Mouse (Mus musculus) liver, adult 2 months (tissue): Measurements from ENCODE around the gene Sdhaf1. TPM values are rescaled to one million over a fixed set of nuclear protein-coding genes. Genes with fewer than 3 reads are reported as not detected.
A peak's percentile ranks its signal among the peaks of the same experiment; 100 is the strongest.

Experiments used
- DNase-seq: peaks from one replicate; pipeline ENCODE4 v3.0.0-alpha.2; 2011; ENCODE audit warnings: low read depth, low spot score; ENCODE audit errors: extremely low read depth
- H3K27ac ChIP-seq: fragments of 200-500 bp; replicated peaks from 2 replicates; pipeline ENCODE4 v1.5.1; 2012; ENCODE audit warnings: low read depth, mild to moderate bottlenecking, control low read depth, inconsistent platforms, low read length; ENCODE audit not compliant: insufficient read depth
- H3K27me3 ChIP-seq: fragments of 200-500 bp; 2 replicates; pipeline ENCODE4 v1.6.1; 2012; ENCODE audit warnings: mild to moderate bottlenecking, moderate library complexity, low read length, inconsistent platforms; ENCODE audit not compliant: control insufficient read depth, insufficient read depth
- H3K36me3 ChIP-seq: fragments of 200-500 bp; 2 replicates; pipeline ENCODE4 v1.6.1; 2012; ENCODE audit warnings: low read length, inconsistent platforms; ENCODE audit not compliant: control insufficient read depth, insufficient read depth
- H3K4me1 ChIP-seq: fragments of 200-500 bp; 2 replicates; pipeline ENCODE4 v1.6.1; 2011; ENCODE audit warnings: low read length; ENCODE audit not compliant: control insufficient read depth, insufficient read depth
- H3K4me3 ChIP-seq: fragments of 200-500 bp; 2 replicates; pipeline ENCODE4 v1.5.1; 2011; ENCODE audit warnings: low read depth, mild to moderate bottlenecking, control low read depth, low read length, moderate library complexity; ENCODE audit not compliant: insufficient read depth
- H3K79me2 ChIP-seq: fragments of 200-500 bp; 2 replicates; pipeline ENCODE4 v1.6.1; 2012; ENCODE audit warnings: inconsistent platforms, mild to moderate bottlenecking, low read length, moderate library complexity; ENCODE audit not compliant: control insufficient read depth, insufficient read depth
- H3K9ac ChIP-seq: fragments of 200-500 bp; 2 replicates; pipeline ENCODE4 v1.6.1; 2012; ENCODE audit warnings: low read depth, mild to moderate bottlenecking, control low read depth, inconsistent platforms, low read length
- CTCF ChIP-seq: fragments of 200-500 bp; IDR thresholded peaks from 2 replicates; pipeline ENCODE4 v1.5.1; 2011; ENCODE audit warnings: low read depth, low read length, control low read depth
- POLR2A ChIP-seq: fragments of 200-500 bp; IDR thresholded peaks from 2 replicates; pipeline ENCODE4 v1.6.1; 2011; ENCODE audit warnings: low read length, control low read depth; ENCODE audit not compliant: insufficient read depth; ENCODE audit errors: extremely low read depth
- WGBS: fragments of 180-500 bp; shearing (Covaris S2); methylation state at CpG from one replicate; pipeline ENCODE4 v1.1.7; 2018; 5-methylcytosine and 5-hydroxymethylcytosine counted together
- polyA plus RNA-seq: library from polyadenylated mRNA; depleted of rRNA; stranded (reverse); fragments of >200 nt; gene quantifications from 2 replicates; pipeline ENCODE4 v1.2.3, GENCODE M21; 2012; rRNA removed
- total RNA-seq: library from RNA; depleted of rRNA; stranded (reverse); fragments of >200 nt; gene quantifications from 2 replicates; pipeline ENCODE4 v1.2.3, GENCODE M21; 2014; rRNA removed

Gene Sdhaf1
- 4.0 and 4.4 TPM in 2 replicates for total RNA-seq
- 15.8 and 16.2 TPM in 2 replicates for polyA plus RNA-seq

DNA sequence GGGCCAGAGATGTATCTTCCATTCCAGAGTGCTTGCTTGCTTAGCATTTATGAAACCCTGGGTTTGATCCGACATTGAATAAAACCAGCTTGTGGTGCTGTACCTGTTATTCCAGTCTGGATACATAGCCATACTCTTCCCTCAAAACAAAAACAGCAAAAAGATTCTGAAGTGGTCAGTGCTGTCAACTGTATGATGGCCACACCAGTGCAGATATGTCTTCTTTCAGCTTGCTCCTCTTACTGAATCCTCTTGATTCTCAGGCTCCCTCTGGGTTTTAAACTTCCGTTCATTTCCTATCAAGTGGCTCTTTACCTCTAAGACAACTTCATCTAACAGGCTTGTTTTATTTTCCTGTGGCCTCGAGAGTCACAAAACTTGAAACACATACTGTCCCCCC is at the start of gene Sdhaf1:
Gene Sdhaf1, minus strand, starts transcription at position 101 of the 400 bp plus-strand sequence.
- Histone ChIP-seq H3K27ac (peak within 1 kb of the TSS; percentile 72), H3K27me3 (no peaks in the 10 kb centered on the region), H3K4me1 (peaks cover 14% of the 10 kb centered on the region), H3K9ac (peak within 1 kb of the TSS; percentile 54; the same call in 1 of the 2 replicates), H3K79me2 (no peaks in the 10 kb centered on the region), H3K36me3 (no peaks in the 10 kb centered on the region), H3K4me3 (no peak within 1 kb of the TSS)
- no peak for DNase-seq
- TF ChIP-seq CTCF = no peak
- TF ChIP-seq POLR2A = no peak
- 83% methylated on average over 3 of the region's 3 CpGs for WGBS

DNA sequence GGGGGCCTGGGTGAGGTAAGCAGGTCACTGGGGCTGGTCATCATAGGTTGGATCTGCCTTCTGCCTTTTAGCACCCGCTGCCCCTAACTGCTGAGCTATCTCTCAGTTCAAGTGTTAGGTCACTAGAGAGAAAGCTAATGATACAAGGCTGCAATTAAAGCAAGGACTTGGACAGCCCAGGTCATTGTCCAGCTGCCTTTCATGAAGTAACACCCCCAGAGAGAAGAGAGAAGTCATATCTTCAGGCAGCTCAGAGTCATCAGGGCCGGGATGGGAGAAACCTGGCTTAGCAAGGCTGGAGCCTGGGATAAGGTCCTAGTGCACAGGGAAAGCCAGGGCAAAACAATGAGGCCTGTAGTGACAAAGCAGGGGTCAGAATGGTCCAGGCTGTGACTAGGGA is 43.8 kb upstream of the Sdhaf1 start:
- Histone ChIP-seq H3K27me3 (no peaks in the 10 kb centered on the region), H3K4me3 (no peak overlapping the region), H3K4me1 (no peaks in the 10 kb centered on the region; the same call in 1 of the 2 replicates), H3K79me2 (no peaks in the 10 kb centered on the region), H3K27ac (no peak overlapping the region), H3K36me3 (no peaks in the 10 kb centered on the region), H3K9ac (no peak overlapping the region)
- TF ChIP-seq POLR2A (no peak), CTCF (no peak)
- DNase-seq = no peak
- 67% methylated on average over 2 of the region's 2 CpGs for WGBS

- Histone ChIP-seq H3K79me2 (no peaks in the 10 kb centered on the region), H3K4me3 (peak overlapping the region; percentile 76), H3K36me3 (no peaks in the 10 kb centered on the region), H3K27me3 (no peaks in the 10 kb centered on the region), H3K4me1 (peaks cover 18% of the 10 kb centered on the region), H3K9ac (no peak overlapping the region), H3K27ac (no peak overlapping the region)
- no peak for DNase-seq
- TF ChIP-seq CTCF (no peak), POLR2A (no peak)
- 72% methylated on average over 6 of the region's 6 CpGs for WGBS
Observed at GRCm38 (mm10) chr7:30363344-30363738, 39.6 kb upstream of the Sdhaf1 start.

DNA sequence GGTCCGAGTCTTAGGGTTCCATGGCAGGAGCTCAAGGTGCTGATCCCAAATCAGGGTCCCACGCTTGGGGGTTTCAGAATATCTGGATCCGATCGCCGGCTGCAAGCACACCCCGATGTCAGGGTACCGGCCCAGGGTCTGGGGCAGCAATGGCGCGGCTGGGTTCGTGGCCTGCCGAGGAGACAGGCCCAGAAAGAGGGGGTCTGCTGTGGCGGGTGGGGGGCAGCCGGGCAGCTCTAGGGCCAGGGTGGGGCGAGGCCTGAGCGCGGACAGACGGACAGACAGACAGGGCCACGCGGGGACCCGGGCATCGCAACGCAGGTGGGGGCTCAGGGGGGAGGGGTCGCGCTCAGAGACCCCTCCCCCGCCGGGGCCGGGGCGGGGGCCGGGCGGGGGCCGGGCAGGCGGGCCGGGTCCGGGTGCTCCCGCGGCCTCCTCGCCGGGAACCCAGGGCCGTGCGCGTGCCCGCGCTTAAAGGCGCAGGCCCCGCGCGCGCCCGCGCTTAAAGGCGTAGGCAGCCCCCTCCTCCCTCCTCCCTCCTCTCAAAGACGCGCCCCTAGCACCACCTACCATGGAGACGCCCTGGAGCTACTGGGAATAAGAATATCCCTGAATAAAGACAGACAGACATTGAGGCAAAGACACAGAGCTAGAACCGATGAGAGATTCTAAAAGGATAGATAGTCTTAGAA is 39.1 kb upstream of the Sdhaf1 start, which contains the start of gene Lrfn3:
Gene Lrfn3, minus strand, starts transcription at position 121 of the 692 bp plus-strand sequence.
- peak within 1 kb of the TSS; percentile 39; the same call in 1 of the 2 replicates for H3K27ac ChIP-seq

DNA sequence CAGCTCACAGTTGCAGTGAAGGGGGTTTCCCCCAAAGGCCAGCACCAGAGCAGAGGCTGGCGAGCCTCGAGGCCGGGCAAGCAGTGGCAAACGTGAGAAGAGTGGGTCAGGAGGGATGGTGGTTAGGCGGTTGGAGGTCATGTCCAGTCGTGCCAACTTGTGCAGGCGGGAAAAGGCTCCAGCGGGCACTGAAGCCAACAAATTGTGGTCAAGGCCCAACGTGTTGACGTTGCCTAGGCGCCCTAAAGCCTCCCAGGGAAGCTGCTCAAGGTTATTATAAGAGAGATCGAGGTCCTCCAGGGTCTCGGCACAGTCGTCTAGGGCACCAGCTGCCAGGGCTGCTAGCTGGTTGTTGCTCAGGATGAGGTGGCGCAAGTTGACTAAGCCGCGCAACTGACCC is 36.3 kb upstream of the Sdhaf1 start:
- Histone ChIP-seq H3K4me3 (peak overlapping the region; percentile 51; the same call in 1 of the 2 replicates), H3K9ac (peak overlapping the region; percentile 71), H3K27ac (peak overlapping the region; percentile 86), H3K79me2 (peaks cover 5% of the 10 kb centered on the region; the same call in 1 of the 2 replicates), H3K4me1 (peaks cover 30% of the 10 kb centered on the region), H3K36me3 (no peaks in the 10 kb centered on the region), H3K27me3 (no peaks in the 10 kb centered on the region)
- DNase-seq = peak; percentile 83
- WGBS = 29% methylated on average over 17 of the region's 17 CpGs
- TF ChIP-seq POLR2A (no peak), CTCF (no peak)

More for the DNA sequence above, 39.1 kb upstream of the Sdhaf1 start, which contains the start of gene Lrfn3:
- DNase-seq = peak; percentile 30
- Histone ChIP-seq H3K4me3 (peak within 1 kb of the TSS; percentile 76), H3K36me3 (no peaks in the 10 kb centered on the region), H3K9ac (peak within 1 kb of the TSS; percentile 80), H3K27me3 (no peaks in the 10 kb centered on the region), H3K79me2 (no peaks in the 10 kb centered on the region), H3K4me1 (peaks cover 23% of the 10 kb centered on the region)
- TF ChIP-seq POLR2A (no peak), CTCF (no peak)
- 4% methylated on average over 45 of the region's 55 CpGs for WGBS
